Mouse (Mus musculus) thymus, postnatal 0 days (tissue): ENCODE measurements around the gene Arid1b. TPM values are rescaled to one million over a fixed set of nuclear protein-coding genes. Genes with fewer than 3 reads are reported as not detected.
"Not testable (repeated sequence)": the region's sequence is repeated elsewhere in the genome, so short reads cannot be mapped to it uniquely, and the experiment has no call there.

Experiments used
- DNase-seq: peaks from one replicate; pipeline ENCODE4 v3.0.0-alpha.2; 2015; ENCODE audit warnings: low spot score
- polyA plus RNA-seq: library from polyadenylated mRNA; unstranded; fragments of >200 nt; fragmentation: Nextera tagmentation; extraction: Ambion mirVana; gene quantifications from 2 replicates; pipeline ENCODE4 v1.2.1, GENCODE M21; 2015

The Arid1b gene
- polyA plus RNA-seq, 1 experiment from 2014 or later, result 12.6 TPM

DNA sequence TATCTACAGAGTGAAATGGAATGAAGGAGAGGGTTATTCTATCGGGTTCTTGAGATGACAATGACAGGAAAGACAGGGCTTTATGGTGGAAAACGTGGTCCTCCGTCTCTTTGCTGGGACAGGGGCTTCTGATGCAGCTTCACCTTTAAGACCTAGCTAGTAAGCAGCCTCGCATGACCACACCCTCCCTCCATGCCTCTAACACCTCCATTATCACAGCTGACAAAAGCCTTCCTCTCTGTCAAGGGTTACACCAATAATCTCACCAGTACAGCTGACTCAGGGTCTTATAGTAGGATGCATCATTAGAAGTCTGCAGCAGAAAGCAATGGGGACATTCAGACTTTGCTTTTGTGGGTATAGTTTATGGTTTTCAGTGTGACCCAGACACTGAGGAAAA lies 116.0 kb downstream of the Arid1b start:
- DNase-seq, result no peak

DNA sequence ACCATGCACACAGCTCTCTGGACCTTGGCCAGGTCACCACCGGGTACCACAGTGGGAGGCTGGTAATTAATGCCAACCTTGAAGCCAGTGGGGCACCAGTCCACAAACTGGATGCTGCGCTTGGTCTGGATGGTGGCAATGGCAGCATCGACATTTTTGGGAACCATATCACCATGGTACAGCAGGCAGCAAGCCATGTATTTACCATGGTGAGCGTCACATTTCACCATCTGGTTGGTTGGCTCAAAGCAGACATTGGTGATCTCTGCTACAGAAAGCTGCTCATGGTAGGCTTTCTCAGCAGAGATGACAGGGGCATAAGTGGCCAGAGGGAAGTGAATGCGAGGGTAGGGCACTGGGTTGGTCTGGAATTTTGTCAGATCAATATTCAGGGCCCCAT lies 116.8 kb downstream of the Arid1b start:
- DNase-seq, result not testable (repeated sequence)

DNA sequence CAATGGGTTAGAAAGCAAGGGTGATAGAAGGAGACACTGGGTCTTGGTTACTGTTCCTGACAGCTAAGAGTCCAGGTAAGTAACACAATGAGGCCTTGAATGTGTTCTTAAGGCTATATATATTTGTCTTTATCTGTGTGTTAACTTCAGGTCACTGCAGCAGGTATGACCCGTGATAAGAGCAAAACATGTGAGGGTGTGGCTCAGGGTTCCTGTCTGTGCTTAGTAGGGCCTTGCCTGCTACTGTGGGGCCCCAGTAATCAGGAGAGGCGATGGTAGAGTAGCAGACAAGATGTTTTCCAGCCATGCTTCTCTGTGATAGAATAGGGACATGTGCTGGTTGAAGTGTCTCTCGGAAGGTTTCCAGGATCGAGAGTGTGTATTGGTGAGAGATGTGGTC lies 118.0 kb downstream of the Arid1b start:
- DNase-seq, result no peak

DNA sequence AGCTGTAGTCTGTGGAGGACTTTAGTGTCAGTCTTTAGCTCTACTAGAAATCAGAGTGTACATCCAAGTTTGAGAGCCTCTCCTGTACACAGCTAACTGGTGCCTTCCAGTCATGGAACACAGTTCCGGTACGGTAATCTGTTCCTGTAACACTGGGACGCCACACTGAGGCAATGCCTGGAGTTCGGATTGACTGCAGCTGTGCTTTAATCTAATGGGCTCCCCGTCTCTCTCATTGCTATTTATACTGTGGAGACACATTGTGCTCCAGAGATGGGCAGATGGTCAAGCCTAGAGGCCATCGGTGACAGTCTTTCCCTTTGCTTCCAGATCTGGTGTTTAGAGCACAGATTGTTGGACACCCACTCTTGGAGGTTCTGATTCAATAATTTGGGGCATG lies 121.8 kb downstream of the Arid1b start:
- no peak for DNase-seq

DNA sequence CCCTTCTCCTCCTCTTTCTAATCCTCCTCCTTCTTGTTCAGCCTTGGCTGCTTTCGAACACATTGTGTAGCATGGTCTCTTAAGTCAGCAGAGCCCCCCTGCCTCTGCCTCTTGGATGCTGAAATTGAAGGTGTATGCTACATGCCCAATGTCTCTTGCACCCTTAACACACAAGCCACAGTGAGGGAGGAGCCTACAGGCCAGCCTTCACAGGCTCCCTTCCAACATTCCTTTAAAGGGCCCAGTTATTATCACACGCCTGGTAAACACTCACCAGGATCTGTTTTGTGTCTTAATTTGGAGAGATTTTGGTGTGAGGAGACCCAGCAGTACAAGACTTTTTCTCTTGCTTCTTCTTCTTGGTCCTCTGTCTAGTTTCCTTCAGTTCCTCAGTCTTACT lies 122.9 kb downstream of the Arid1b start:
- no peak for DNase-seq

DNA sequence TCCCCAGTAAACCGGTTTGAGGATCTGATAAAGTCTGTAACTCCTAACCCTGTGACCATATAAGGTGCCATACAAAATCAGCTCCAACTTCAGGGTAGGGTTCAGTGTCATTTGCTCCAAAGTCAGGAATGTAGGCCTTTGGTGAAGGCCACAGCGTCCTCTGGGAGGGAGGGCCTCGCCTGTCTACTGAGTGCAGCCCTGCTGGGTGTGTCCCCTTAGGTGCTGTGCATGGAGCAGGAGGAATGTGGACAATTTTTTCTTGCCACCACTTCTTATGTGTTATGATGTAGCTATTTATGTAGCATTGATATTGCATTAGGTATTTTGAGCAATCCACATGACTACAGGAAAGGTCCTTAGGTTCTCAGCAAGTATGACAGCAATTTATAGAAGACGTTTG lies 124.0 kb downstream of the Arid1b start:
- no peak for DNase-seq

DNA sequence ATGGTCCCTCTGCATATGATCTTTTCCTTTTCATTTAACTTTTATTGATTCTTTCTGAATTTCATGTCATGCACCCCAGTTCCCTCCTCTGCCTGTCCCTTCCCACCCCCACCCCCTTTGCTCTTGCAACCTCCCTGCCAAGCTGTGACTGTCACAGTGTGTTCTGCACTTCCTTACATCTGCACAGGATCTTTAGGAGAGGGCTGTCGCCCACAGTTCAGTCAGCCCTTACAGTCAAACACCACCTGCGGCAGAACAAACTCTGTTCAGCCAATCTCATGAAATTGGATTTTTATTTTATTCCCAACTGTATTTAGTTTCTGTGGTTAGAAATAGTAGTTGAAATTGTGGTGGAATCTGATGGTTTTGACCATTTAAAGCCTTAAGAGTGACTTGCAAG lies 130.5 kb downstream of the Arid1b start:
- DNase-seq, result peak; percentile 46

DNA sequence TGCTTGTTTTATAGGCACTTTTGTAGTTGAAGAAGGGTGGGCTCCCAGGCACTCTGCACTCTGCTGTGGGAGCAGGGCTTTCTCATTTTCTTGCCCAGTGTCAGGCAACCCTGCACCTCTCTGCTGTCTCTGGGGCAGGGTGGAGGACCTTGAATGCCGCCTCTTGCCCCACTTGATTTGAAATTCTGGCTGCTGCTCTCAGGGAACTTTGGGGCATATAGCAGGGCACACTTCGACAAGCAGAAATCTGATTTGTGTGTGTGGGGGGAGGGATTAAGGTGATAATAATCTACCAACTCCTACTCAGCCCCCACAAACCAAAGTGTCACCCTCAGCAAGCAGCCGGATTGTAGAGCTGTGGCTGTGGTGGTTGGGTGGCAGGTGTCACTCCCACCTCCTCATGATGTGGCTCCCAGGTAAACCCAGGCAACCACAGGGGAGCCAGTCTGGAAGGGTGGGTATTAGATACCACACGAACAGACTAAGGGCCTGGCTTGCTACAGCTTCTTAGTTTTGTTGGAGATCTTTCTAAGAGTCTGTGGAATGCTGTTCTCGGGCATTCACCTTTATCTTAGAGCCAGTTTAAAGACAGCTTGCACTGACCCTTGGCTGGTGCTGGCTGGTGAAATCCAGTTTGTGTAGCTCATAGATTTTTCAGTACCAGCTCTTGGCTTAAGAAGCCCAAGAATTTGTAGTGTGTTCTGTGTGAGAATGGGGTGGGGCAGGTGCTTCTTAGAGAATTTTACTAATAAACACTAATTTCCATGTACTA lies 131.1 kb downstream of the Arid1b start:
- DNase-seq, result peak; percentile 28

DNA sequence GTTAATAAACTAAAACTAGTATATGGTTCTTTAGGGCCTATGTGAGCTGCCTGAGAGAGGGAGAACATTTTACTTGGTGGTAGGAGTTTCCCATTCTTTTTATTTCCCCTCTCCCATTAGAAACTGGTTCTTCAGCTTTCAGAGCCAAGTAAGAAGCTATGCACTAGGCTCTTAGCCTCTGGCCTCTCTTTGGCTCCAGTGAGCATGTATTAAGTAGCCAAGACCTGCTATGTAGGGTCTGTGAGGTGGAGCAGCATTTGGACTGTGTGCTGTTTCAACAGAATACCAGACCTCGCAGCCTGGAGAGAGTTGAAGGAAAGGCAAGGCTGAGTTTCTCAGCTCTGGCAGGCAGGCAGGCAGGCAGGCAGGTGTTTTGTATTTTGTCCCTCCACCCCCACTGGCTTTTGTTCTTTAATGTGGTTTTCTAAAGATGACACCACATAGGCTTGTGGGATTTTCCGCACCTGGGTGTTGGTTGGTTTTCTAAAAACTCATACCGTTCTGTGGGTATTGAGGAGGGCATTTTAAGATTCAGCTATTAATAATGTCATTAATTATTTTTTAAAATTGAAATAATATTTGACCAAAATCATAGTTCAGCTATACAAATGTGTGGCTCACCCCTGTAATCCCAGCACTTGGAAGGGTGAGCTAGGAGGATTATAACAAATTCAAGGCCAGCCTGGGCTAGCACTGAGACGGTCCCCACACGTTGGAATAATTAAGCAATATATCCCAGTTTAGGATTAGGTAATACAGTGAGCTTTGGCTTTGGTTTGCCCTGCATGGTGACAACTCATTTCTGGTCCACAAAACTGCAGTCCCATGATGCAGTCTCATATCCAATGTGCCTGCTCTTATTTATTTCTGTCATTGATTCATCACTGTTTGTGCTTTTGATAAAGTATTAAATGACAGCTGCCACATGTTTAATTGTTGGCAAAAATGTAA lies 132.0 kb downstream of the Arid1b start:
- DNase-seq, result peak; percentile 80

DNA sequence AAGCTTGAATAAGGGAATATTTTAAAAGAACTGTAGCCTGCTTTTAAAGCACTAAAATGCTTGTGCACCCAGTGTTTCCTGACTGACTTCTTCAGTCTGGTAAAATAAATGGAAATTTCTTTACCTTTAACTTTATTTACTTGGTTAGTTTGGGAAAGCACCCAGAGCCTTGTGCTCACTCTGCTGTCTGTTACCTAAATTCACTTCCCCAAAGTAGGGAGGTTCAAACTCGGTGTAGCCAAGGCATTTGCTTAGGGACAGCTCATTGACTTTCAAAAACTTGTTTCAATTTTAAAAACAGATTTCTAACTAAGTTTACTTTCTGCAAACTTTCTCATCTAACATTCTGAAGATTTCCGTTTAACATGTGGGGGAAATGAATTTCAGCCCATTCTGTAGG lies 135.5 kb downstream of the Arid1b start:
- no peak for DNase-seq

DNA sequence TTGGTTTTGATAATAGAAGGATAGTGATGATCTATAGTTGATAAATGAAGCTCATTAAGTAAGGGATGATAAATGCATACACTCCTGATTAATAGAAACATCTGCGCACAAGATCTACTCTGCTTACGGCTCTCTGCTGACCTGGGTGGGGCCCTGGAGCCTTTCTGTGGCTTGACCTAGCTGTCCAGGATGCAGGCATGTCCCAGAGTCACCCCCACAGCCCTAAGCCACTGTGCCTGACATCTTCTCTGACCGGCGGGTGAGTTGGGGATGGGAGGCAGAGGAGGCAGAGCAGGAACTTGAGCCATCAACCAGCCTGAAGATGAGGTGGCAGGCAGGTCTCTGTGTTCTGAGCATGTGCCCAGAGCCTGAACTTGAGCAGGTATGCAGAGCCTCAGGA lies 136.0 kb downstream of the Arid1b start:
- no peak for DNase-seq

DNA sequence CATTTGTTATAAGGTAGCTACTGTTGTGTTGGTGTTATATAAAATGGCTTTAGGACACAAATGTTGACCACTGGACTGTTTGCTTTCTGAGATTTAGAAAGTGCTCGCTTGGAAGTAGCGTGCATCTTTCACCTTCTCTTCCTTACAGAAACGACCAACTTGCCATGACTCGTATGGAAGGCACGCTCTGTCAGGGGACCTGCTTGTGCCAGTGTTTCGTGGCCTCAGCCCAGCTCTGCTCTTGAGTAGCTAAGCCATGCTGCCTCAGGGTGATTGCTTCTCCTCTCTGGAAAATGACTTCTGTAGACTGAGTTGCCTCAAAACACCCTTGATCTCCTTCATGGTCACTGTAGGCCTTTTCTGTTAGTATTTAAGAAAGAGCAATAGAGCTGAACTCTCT lies 137.6 kb downstream of the Arid1b start:
- DNase-seq, result no peak

DNA sequence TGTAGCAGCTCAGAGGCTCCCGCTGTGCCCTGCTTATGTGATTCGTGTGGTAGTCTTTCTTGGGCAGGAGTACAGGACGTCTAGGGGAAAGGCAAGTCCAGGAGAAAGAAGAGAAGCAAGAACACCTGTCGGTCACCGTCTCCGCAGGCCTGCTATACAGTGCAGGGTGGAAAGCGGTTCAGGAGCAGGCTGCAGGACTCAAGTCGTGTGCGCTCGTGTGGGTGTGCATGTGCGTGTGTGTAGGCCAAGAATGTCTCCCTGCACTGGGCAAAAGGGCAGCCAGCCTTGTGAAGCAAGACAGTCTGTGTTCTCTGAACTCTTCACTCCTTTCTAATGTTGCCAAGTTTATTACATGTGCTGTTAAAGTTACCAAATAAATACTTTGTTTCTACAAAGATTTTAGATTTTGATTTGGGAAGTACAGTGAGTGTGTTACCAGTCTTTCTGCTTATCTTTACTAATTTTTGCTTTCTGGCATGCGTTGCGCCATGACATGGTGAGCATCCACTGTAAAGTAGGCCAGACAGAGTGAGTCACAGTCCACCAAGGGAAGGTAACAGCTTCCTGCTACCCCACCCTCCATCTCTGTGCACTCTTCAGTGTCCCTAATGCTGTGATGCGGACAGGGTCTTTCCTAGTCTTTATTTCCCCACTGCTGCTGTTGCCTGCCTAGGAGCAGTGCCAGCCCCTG lies 138.3 kb downstream of the Arid1b start:
- DNase-seq, result no peak

DNA sequence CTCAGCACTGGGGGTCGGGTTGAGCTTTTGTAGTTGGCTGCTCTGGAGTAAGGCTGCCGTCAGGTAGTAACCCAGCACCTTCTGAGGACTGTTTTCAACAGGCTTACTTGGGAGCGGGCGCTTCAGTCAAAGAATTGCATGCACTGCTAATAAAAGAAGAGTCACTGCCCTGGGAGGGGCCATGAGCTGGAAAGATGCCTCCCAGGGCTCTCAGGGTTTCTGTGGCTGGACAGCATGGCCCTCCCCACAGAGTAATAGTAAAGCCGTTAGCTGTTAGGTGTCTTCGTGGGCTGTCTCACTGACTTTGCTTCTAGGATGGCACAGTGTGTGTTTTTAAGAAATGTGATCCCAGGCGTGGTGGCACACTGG lies 138.8 kb downstream of the Arid1b start:
- DNase-seq, result no peak

DNA sequence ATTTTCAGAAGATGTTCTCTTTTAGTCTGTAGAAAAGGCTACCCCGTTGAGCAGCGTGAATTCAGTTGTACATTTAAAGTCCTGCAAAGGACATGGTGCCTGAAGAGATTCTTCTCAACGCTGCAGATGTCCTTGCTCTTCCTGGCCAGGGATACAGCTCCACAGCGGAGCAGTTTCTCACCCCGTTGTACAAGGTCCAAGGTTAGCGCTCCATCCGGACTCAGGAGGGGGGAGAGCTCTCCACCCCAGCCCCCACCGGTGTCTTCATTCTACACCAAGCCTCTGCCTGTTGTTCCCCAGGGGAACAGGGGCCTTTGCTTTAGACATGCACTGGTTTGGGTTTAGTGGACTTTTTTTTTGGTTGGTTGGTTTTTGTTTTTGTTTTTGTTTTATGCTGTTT lies 139.7 kb downstream of the Arid1b start:
- no peak for DNase-seq

DNA sequence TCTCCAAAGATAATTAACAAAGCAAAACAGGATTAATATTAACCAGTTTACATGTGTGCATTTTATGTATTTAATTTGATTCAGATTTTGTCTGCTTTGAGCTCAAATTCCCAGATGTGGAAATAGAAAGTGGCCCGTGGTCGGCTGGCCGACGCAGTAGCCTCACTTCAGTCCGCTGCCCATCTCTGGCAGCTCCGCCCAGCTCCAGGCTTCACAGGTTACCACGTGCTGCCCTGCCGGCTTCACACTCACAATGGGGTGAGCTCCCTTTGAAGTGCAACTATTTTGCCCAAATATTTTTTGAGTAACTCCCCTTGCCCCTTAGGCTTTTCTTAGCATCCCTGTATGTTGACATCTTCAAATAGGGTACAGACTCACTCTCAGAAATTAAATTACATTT lies 140.1 kb downstream of the Arid1b start:
- no peak for DNase-seq

DNA sequence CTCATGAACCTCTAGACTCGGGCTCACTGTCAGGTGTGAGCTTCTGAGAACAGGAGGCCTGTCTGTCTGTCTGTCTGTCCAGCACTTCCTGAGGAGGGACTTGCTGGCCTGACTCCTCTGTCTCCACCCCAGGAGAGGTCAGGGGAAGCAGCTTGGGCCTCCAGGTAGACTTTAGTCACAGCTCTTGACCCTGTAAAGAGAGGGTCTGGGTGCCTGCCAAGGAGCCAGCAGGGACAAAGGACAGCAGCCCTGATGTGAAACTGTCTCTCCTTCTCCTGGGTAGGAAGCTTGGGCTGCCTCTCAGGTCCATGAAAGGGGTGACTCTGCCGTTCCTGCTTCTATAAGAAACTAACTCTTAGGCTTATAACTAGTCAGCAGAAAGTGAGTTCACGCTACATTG lies 143.8 kb downstream of the Arid1b start:
- DNase-seq, result peak; percentile 28

DNA sequence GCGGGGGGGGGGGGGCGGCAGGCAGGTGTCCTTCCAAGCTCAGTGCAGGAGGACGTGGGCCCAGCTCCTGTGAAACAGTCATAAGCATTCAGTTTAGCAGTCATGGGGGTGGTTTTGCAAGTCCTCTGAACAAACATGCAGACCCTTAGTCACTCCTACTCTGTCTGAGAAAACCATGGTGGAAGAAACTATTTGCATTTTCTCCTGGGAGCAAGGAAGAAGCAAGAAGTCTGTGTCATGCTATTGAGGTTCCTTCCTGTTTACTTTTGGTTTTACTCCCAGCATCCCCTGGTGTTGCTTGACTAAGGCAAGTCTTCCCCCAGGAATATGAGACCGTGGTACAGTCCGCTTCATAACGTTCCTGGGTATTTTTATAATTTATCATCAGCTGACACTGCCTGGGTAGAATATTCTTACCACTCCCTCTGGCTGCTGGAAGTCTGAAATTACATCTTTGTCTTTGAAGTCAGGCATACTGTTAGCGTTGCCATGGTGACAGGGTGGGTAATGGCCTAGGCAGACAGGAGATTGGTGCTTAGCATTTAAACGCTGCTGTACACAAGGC lies 144.6 kb downstream of the Arid1b start:
- DNase-seq, result peak; percentile 88

DNA sequence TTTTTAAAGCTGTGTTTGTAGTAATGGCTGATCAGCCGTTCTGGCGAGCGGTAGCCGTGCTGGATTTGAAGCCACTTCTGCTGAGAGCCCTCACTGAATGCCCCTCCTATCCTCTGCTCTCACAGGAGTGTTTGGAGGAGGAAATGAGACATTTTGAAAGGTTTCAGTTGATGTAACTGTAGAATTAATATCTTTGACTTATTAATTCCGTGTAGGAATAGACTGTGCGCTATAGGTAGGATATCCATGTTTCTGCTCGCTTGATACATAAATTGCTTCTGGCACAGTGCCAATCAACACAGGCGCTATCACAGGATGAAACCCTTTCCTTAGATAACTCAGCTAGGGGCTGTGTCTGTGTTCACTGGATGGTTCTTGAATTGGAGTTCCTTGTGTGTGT lies 145.4 kb downstream of the Arid1b start:
- no peak for DNase-seq

DNA sequence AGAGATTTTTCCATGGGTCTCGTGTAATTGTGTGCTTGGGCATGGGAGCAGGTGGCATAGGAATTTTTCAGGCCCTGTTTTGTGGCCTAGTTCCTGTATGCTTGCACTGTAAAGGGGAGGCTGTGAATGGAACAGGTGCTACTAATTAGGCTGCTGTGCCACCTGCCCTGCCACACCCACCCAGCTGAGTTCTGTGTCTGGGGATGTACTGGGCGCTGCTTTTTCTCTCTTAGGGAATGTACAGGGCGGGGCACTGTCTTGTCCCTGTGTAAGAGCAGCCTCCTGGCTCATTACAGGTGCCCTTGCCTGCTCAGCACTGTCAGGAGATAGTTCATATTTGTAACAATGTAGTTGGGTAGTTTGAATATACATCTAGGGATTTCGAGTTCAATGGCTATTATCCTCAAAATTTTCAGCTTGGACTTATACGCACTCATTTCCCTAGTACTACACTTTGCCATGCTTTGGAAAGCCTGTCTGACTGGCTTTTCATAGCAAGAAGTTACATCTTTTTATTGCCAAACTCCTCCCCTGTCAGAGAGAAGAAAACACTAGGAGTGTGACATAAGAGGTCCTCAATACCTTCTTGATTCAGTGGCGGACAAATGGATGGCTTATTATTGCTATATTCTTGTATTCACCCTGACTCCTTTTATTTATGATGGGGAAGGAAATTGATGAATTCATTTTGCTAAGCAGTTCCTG lies 149.8 kb downstream of the Arid1b start:
- DNase-seq, result no peak

DNA sequence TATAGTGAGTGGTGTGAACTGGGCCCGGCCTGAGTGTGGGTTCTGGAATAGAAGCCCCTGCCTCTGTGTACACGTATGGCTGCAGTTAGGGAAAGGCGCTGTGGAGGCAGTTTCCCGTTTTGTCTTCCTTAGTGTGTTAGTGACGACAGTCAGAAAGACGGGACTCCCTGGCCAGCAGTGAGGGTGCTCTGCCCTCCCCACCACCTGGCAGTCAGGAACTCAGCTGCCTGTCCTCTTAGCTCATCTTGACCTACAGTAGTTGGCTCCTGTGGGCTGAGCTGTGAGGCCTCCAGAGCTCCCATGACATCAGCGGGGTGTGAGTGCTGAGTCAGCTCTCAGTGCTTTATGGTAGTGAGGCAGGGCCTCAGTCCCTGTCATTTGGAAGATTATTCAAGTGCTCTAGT lies 156.5 kb downstream of the Arid1b start:
- DNase-seq, result no peak
